16 mouse cellular contexts compared by ENCODE assay signal in the genomic region with DNA sequence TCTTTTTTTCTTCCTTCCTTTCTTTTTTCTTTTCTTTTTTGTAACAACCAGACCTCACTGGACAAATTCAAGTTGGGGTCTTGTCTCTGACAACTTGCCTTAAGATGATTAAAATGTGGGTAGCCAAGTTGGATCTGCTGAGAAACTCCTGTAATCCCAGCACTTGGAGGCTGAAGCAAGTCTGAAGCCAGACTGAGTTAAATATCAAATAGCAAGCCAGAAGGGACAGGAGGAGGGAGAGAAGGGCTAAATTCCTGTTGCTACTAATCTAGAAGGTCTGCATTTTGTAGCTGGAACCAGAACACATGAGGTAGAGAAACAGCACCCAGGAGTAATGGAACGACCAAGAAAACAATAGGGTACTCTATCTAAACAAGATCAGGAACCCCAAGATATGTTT.
"Had no signal": no experiment of that assay in that cellular context is flagged by ENCODE, and none has a peak within 500 bp of the region (broad histone marks: within the 10 kb centered on the region; RNA-seq: fewer than 3 reads in every experiment).

No protein-coding gene starts in this region.

- H3K9me3 ChIP-seq: liver, embryonic 15.5 days; midbrain, embryonic 15.5 days; neural tube, embryonic 12.5 days had no signal

- H3K36me3 ChIP-seq: liver, embryonic 15.5 days; midbrain, embryonic 15.5 days; neural tube, embryonic 12.5 days had no signal

- ATAC-seq: lung, postnatal 0 days; midbrain, embryonic 15.5 days had no signal

- H3K27me3 ChIP-seq: liver, embryonic 15.5 days; midbrain, embryonic 15.5 days; neural tube, embryonic 12.5 days had no signal

- H3K4me1 ChIP-seq: liver, embryonic 15.5 days; midbrain, embryonic 15.5 days; neural tube, embryonic 12.5 days had no signal

- H3K9ac ChIP-seq: liver, embryonic 15.5 days; midbrain, embryonic 15.5 days; neural tube, embryonic 12.5 days had no signal

- H3K4me2 ChIP-seq: liver, embryonic 11.5 days; liver, embryonic 15.5 days; midbrain, embryonic 15.5 days; neural tube, embryonic 12.5 days had no signal

- H3K27ac ChIP-seq: kidney, postnatal 0 days; liver, embryonic 15.5 days; midbrain, embryonic 15.5 days; neural tube, embryonic 12.5 days had no signal

- DNase-seq: kidney, adult 11 months; kidney, adult 9 months; kidney, postnatal 36 days; left cerebral cortex, postnatal 4 days; lung, adult 2 months; lung, postnatal 36 days; retina, postnatal 1 day; right cerebral cortex, postnatal 4 days; spleen, adult 18-20 months; thymus, postnatal 4 days had no signal

- H3K4me3 ChIP-seq: liver, embryonic 15.5 days; midbrain, embryonic 15.5 days; neural tube, embryonic 12.5 days had no signal
